Mouse (Mus musculus) liver, embryonic 14.5 days (tissue): ENCODE data around the gene Gm21958.

Experiments
- CTCF ChIP-seq: IDR thresholded peaks from 2 replicates; pipeline ENCODE4 v1.5.1; 2016; ENCODE audit warnings: antibody characterized with exemption, low read depth, control low read depth
- EP300 ChIP-seq: IDR thresholded peaks from 2 replicates; pipeline ENCODE4 v1.6.1; 2016; ENCODE audit warnings: antibody characterized with exemption, low read depth

GRCm38 (mm10) chr3:54756058-54756457, 41.9 kb upstream of the Gm21958 start:
- TF ChIP-seq CTCF (no peak), EP300 (no peak)
